Mouse (Mus musculus): Measurements from ENCODE around the gene Gm9970. TPM values are rescaled to one million over a fixed set of nuclear protein-coding genes. Genes with fewer than 3 reads are reported as not detected.

Gene Gm9970
- polyA plus RNA-seq (2015; fragmentation: Nextera tagmentation; extraction: Ambion mirVana) = 0.50 TPM in 1 of 2 replicates, not detected in the other

- Histone ChIP-seq H3K9ac (peak within 1 kb of the TSS; percentile 99), H3K36me3 (peaks cover 23% of the 10 kb centered on the region), H3K9me3 (no peaks in the 10 kb centered on the region), H3K4me1 (peaks cover 6% of the 10 kb centered on the region), H3K4me3 (peak within 1 kb of the TSS; percentile 99), H3K4me2 (peak within 1 kb of the TSS; percentile 77), H3K27me3 (no peaks in the 10 kb centered on the region), H3K27ac (peak within 1 kb of the TSS; percentile 99)
- under 1% methylated on average over 93 of the region's 103 CpGs for WGBS
- peak; percentile 98 for ATAC-seq (ENCODE audit: insufficient number of reproducible peaks, low FRiP score, low TSS enrichment, low read depth)
Measured at GRCm38 (mm10) chr5:31240637-31241521, at the start of gene Gm9970, which contains the start of gene Nrbp1. TSS of gene Gm9970 (minus strand) at chr5:31241232. TSS of gene Nrbp1 (plus strand) at chr5:31240864.

DNA sequence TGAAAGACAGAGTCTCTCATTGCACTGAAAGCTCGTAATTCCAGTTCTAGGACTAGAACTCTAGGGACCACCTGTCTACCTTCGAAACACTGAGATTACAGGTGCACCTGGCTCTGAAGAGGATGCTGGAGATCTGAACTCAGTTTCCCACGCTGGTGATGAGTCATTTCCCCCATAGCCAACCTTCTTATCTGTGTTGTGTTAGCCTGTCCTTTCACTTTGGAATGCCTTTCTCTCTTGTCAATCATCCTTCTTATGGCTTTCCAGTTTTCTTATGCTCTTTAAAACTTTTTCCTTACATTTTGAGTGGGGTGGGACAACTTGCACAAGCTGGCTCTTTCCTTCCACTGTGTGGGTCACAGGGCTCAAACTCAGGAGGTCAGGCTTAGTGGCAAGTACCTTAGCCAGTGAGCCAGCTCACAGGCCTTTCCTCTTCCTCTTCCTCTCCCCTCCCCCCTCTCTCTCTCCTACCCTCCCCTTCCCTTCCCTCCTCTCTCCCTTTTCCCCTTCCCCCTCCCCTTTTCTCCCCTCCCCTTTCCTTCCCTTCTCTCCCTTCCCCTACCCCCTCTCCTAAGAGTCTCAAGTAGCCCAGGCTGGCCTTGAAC lies 48.7 kb upstream of the Gm9970 start:
- H3K27me3 ChIP-seq = no peaks in the 10 kb centered on the region
- H3K4me3 ChIP-seq = peak overlapping the region; percentile 58
- H3K36me3 ChIP-seq = peaks cover 40% of the 10 kb centered on the region
- peaks cover 16% of the 10 kb centered on the region for H3K4me1 ChIP-seq
- no peaks in the 10 kb centered on the region for H3K9me3 ChIP-seq
- H3K27ac ChIP-seq = no peak overlapping the region
- peak overlapping the region; percentile 74 for H3K4me2 ChIP-seq
- ATAC-seq (ENCODE audit: insufficient number of reproducible peaks, low FRiP score, low TSS enrichment, low read depth) = no peak
- H3K9ac ChIP-seq = no peak overlapping the region
- WGBS = 86% methylated on average over 3 of the region's 3 CpGs

GRCm38 (mm10) chr5:31288655-31289054 lies 47.6 kb upstream of the Gm9970 start:
- peaks cover 7% of the 10 kb centered on the region for H3K4me1 ChIP-seq
- no peaks in the 10 kb centered on the region for H3K27me3 ChIP-seq
- no peak for ATAC-seq (ENCODE audit: insufficient number of reproducible peaks, low FRiP score, low TSS enrichment, low read depth)
- H3K36me3 ChIP-seq = peaks cover 45% of the 10 kb centered on the region
- H3K9ac ChIP-seq = no peak overlapping the region
- no peak overlapping the region for H3K27ac ChIP-seq
- WGBS = 67% methylated on average over 3 of the region's 3 CpGs
- no peaks in the 10 kb centered on the region for H3K9me3 ChIP-seq
- H3K4me3 ChIP-seq = no peak overlapping the region
- H3K4me2 ChIP-seq = no peak overlapping the region

GRCm38 (mm10) chr5:31288225-31288624 lies 47.2 kb upstream of the Gm9970 start:
- peaks cover 7% of the 10 kb centered on the region for H3K4me1 ChIP-seq
- H3K27me3 ChIP-seq = no peaks in the 10 kb centered on the region
- H3K9ac ChIP-seq = no peak overlapping the region
- no peaks in the 10 kb centered on the region for H3K9me3 ChIP-seq
- no peak overlapping the region for H3K27ac ChIP-seq
- H3K36me3 ChIP-seq = peaks cover 44% of the 10 kb centered on the region
- no peak overlapping the region for H3K4me2 ChIP-seq
- no peak for ATAC-seq (ENCODE audit: insufficient number of reproducible peaks, low FRiP score, low TSS enrichment, low read depth)
- no peak overlapping the region for H3K4me3 ChIP-seq
- 90% methylated on average over 4 of the region's 4 CpGs for WGBS

GRCm38 (mm10) chr5:31279245-31279988 lies 38.4 kb upstream of the Gm9970 start:
- Histone ChIP-seq H3K9ac (no peak overlapping the region), H3K9me3 (no peaks in the 10 kb centered on the region), H3K27me3 (no peaks in the 10 kb centered on the region), H3K27ac (no peak overlapping the region), H3K4me2 (no peak overlapping the region), H3K36me3 (peaks cover 92% of the 10 kb centered on the region), H3K4me3 (no peak overlapping the region), H3K4me1 (no peaks in the 10 kb centered on the region)
- 84% methylated on average over 20 of the region's 20 CpGs for WGBS
- no peak for ATAC-seq (ENCODE audit: insufficient number of reproducible peaks, low FRiP score, low TSS enrichment, low read depth)

DNA sequence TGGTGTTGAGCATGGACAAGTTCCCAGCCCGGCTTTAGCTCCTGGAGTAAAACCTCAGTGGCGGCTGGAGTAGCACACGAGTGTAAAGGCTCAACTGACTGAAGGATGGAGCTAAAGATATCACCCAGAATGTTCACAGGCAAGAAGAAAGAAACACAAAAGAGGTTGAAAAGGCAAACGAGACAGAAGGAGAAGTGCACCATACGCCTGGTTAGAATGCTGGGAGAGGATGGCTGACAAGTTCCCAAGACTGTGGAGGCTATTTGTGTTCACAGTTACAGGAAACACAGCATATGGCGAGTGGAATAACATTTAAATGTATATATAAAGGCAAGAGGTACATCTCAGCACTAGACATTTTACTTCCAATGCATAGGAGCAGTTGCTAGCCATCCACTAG lies 32.0 kb upstream of the Gm9970 start:
- ATAC-seq (ENCODE audit: insufficient number of reproducible peaks, low FRiP score, low TSS enrichment, low read depth) = no peak
- H3K4me2 ChIP-seq = no peak overlapping the region
- H3K4me1 ChIP-seq = no peaks in the 10 kb centered on the region
- WGBS = 91% methylated on average over 6 of the region's 6 CpGs
- no peak overlapping the region for H3K9ac ChIP-seq
- H3K27ac ChIP-seq = no peak overlapping the region
- H3K4me3 ChIP-seq = no peak overlapping the region
- H3K36me3 ChIP-seq = peaks cover 80% of the 10 kb centered on the region
- no peaks in the 10 kb centered on the region for H3K9me3 ChIP-seq
- no peaks in the 10 kb centered on the region for H3K27me3 ChIP-seq

- Histone ChIP-seq H3K9ac (no peak overlapping the region), H3K4me2 (no peak overlapping the region), H3K27ac (no peak overlapping the region), H3K36me3 (peaks cover 89% of the 10 kb centered on the region), H3K4me3 (no peak overlapping the region), H3K9me3 (no peaks in the 10 kb centered on the region), H3K27me3 (no peaks in the 10 kb centered on the region), H3K4me1 (no peaks in the 10 kb centered on the region)
- WGBS = 90% methylated on average over 6 of the region's 6 CpGs
- no peak for ATAC-seq (ENCODE audit: insufficient number of reproducible peaks, low FRiP score, low TSS enrichment, low read depth)
Measured at GRCm38 (mm10) chr5:31267686-31268085, 26.7 kb upstream of the Gm9970 start.

- H3K27ac ChIP-seq = no peak overlapping the region
- H3K9me3 ChIP-seq = no peaks in the 10 kb centered on the region
- no peak overlapping the region for H3K4me2 ChIP-seq
- no peak for ATAC-seq (ENCODE audit: insufficient number of reproducible peaks, low FRiP score, low TSS enrichment, low read depth)
- no peak overlapping the region for H3K4me3 ChIP-seq
- no peak overlapping the region for H3K9ac ChIP-seq
- no peaks in the 10 kb centered on the region for H3K27me3 ChIP-seq
- peaks cover 94% of the 10 kb centered on the region for H3K36me3 ChIP-seq
- 89% methylated on average over 7 of the region's 7 CpGs for WGBS
- no peaks in the 10 kb centered on the region for H3K4me1 ChIP-seq
Measured at GRCm38 (mm10) chr5:31266101-31266500, 25.1 kb upstream of the Gm9970 start.

DNA sequence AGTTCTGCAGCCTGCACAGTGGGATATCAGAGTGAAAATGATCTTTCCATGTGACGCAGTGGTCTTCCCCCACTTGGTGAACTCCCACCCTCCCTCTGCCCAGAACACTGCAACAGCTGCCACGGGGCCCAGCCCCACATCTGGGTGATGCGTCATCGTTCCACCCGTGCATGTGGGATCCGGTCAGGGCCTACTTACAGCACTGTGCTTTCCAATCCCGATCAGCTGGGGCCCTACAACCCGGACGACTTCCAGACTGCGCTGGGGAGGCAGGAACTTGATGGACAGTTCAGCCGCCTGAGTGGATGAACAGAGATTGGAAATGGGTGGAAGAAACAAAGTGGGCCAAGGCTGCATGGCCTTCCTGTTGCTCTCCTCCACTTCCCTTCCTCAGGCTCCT lies 16.6 kb upstream of the Gm9970 start:
- Histone ChIP-seq H3K4me2 (no peak overlapping the region), H3K36me3 (peaks cover 73% of the 10 kb centered on the region), H3K4me3 (no peak overlapping the region), H3K9ac (no peak overlapping the region), H3K27ac (no peak overlapping the region), H3K9me3 (no peaks in the 10 kb centered on the region), H3K27me3 (no peaks in the 10 kb centered on the region), H3K4me1 (peaks cover 20% of the 10 kb centered on the region)
- ATAC-seq (ENCODE audit: insufficient number of reproducible peaks, low FRiP score, low TSS enrichment, low read depth) = no peak
- 79% methylated on average over 11 of the region's 11 CpGs for WGBS

DNA sequence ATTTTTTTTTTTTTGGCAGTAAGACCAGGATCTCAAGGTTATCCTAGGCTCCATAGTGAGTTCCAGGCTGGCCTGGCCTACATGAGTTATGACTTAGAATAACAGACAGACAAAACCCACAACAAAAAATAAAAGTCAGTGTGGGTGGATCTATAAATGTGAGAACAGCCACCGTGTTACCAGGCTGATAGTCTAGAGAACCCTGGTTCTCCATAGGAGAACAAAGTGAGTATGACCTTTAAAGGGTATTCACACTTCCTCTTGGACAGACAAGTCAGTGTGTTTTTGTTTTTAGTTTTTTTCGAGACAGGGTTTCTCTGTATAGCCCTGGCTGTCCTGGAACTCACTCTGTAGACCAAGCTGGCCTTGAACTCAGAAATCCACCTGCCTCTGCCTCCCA lies 14.9 kb upstream of the Gm9970 start:
- Histone ChIP-seq H3K4me2 (no peak overlapping the region), H3K27me3 (no peaks in the 10 kb centered on the region), H3K27ac (no peak overlapping the region), H3K4me3 (no peak overlapping the region), H3K9me3 (no peaks in the 10 kb centered on the region), H3K9ac (no peak overlapping the region), H3K36me3 (peaks cover 67% of the 10 kb centered on the region), H3K4me1 (peaks cover 36% of the 10 kb centered on the region)
- no peak for ATAC-seq (ENCODE audit: insufficient number of reproducible peaks, low FRiP score, low TSS enrichment, low read depth)
- 81% methylated on average over 2 of the region's 2 CpGs for WGBS

GRCm38 (mm10) chr5:31255381-31255780 lies 14.3 kb upstream of the Gm9970 start:
- Histone ChIP-seq H3K4me2 (no peak overlapping the region), H3K4me3 (no peak overlapping the region), H3K36me3 (peaks cover 67% of the 10 kb centered on the region), H3K27ac (no peak overlapping the region), H3K9me3 (no peaks in the 10 kb centered on the region), H3K4me1 (peaks cover 42% of the 10 kb centered on the region), H3K9ac (no peak overlapping the region), H3K27me3 (no peaks in the 10 kb centered on the region)
- ATAC-seq (ENCODE audit: insufficient number of reproducible peaks, low FRiP score, low TSS enrichment, low read depth) = no peak
- 86% methylated on average over 2 of the region's 2 CpGs for WGBS

GRCm38 (mm10) chr5:31254901-31255300 lies 13.9 kb upstream of the Gm9970 start:
- Histone ChIP-seq H3K27ac (peak overlapping the region; percentile 48), H3K9me3 (no peaks in the 10 kb centered on the region), H3K4me2 (no peak overlapping the region), H3K4me3 (no peak overlapping the region), H3K9ac (no peak overlapping the region), H3K4me1 (peaks cover 43% of the 10 kb centered on the region), H3K27me3 (no peaks in the 10 kb centered on the region), H3K36me3 (peaks cover 67% of the 10 kb centered on the region)
- 83% methylated on average over 8 of the region's 8 CpGs for WGBS
- ATAC-seq (ENCODE audit: insufficient number of reproducible peaks, low FRiP score, low TSS enrichment, low read depth) = no peak
